ENCODE assay signal across 16 mouse cellular contexts in genomic region chrX:13661063-13661462, GRCm38 (mm10). TPM values are rescaled to one million over a fixed set of nuclear protein-coding genes. Genes with fewer than 3 reads are reported as not detected.
"Had no signal": no experiment of that assay in that cellular context is flagged by ENCODE, and none has a peak within 500 bp of the region (broad histone marks: within the 10 kb centered on the region; RNA-seq: fewer than 3 reads in every experiment).

TSS of gene Gpr82 (plus strand) at chrX:13661363.

- DNase-seq: heart, postnatal 10 days; heart, postnatal 14 days; heart, postnatal 36 days; heart, postnatal 4 days; kidney, adult 11 months; kidney, adult 18-20 months; kidney, adult 2 months; kidney, adult 8-10 months; kidney, adult 9 months; kidney, postnatal 10 days; kidney, postnatal 14 days; kidney, postnatal 25 days; kidney, postnatal 36 days; kidney, postnatal 4 days; layer of hippocampus, adult 9-11 months; layer of hippocampus, postnatal 36 days had no signal

RNA-seq across cellular contexts. Expression of gene Gpr82, which starts in this region (rescaled TPM):
- polyA plus RNA-seq: kidney, adult 2 months had no signal
